Mouse (Mus musculus): ENCODE data around the gene Ccr9. TPM values are rescaled to one million over a fixed set of nuclear protein-coding genes. Genes with fewer than 3 reads are reported as not detected.
"Not testable (repeated sequence)": the region's sequence is repeated elsewhere in the genome, so short reads cannot be mapped to it uniquely, and the experiment has no call there.

The Ccr9 gene
- polyA plus RNA-seq, 1 experiment from 2014 or later: 0.09 TPM

DNA sequence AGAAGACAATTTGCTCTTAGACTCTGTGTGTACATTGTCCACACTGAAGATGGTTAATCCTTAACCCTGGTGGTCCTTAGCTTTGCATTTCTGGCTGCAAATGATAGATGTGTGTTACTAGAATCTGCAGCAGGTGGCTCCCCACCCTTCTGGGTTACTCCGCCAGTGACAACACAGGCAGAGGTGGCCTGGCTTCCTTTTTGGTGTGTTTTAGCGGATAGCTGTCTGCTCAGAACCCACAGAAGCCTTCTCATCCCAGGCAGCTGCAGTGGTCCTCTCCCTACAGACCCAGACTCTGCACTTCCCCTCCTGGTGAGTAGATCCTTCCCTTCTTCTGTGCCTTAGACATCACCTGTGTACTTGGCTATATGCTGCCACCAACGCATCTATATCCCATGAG is 88.8 kb downstream of the Ccr9 start:
- H3K4me2 ChIP-seq: no peak overlapping the region
- WGBS: 82% methylated on average over 3 of the region's 3 CpGs
- no peak for ATAC-seq (ENCODE audit: insufficient read depth)

DNA sequence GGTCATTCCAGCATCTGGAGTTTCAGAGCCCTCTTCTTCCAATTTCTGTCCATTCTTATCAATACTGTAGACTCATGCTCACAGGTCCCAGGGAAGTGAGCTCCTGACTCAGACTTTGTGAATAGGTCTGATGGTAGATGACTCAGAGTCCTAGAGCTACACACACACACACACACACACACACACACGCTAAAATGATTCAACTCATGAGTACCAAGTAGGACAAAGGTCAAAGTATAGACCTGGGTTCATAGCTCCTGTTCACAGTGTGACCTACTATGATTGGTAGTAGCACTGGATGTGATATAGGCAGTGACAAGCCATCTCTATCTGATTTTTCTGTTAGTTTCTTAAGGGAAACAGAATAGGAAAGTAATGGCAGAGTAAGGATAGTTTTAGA is 90.2 kb downstream of the Ccr9 start:
- no peak for TF ChIP-seq CTCF (IDR thresholded peaks at IDR 0.05; ENCODE audit: low read depth)
- Histone ChIP-seq H3K27me3 (ENCODE audit: insufficient read depth, low read length) (no peaks in the 10 kb centered on the region), H3K4me2 (no peak overlapping the region), H3K9ac (no peak overlapping the region), H3K36me3 (ENCODE audit: insufficient read depth) (no peaks in the 10 kb centered on the region), H3K27ac (ENCODE audit: low read depth) (no peak overlapping the region), H3K4me3 (ENCODE audit: low read depth, low read length) (no peak overlapping the region), H3K9me3 (ENCODE audit: low read depth, low read length) (no peaks in the 10 kb centered on the region), H3K4me1 (ENCODE audit: insufficient read depth) (no peaks in the 10 kb centered on the region)
- no peak for ATAC-seq (ENCODE audit: insufficient read depth)
- DNase-seq: no peak
- WGBS: 84% methylated on average over 1 of the region's 1 CpGs

More for the DNA sequence above, 88.8 kb downstream of the Ccr9 start:
- H3K4me1 ChIP-seq (ENCODE audit: insufficient read depth): no peaks in the 10 kb centered on the region
- no peak overlapping the region for H3K9ac ChIP-seq
- no peaks in the 10 kb centered on the region for H3K9me3 ChIP-seq (ENCODE audit: low read depth, low read length)
- no peaks in the 10 kb centered on the region for H3K27me3 ChIP-seq (ENCODE audit: insufficient read depth, low read length)
- no peak overlapping the region for H3K4me3 ChIP-seq (ENCODE audit: low read depth, low read length)
- no peaks in the 10 kb centered on the region for H3K36me3 ChIP-seq (ENCODE audit: insufficient read depth)
- H3K27ac ChIP-seq (ENCODE audit: low read depth): no peak overlapping the region
- no peak for TF ChIP-seq CTCF (IDR thresholded peaks at IDR 0.05; ENCODE audit: low read depth)
- DNase-seq: no peak

DNA sequence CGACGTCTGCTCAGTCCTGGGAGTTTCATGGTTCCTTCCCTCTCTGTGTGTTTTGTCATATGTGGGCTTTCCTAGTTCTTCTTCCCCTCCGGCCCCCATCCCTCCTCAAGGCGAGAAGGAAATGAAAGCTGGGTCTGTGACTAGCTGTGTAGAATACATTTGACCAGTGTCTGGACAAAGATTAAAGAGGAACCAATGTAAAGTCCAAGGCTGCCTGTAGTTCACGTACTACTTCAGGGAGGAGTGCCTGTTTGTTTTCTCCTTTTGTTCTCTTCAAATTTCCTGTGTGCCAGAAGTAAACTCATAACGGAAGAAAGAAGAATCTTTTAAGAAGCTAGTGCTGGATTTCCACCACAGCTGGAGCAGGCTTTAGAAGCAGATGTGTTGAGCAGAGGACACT is 91.3 kb downstream of the Ccr9 start:
- Histone ChIP-seq H3K27ac (ENCODE audit: low read depth) (no peak overlapping the region), H3K4me3 (ENCODE audit: low read depth, low read length) (no peak overlapping the region), H3K9me3 (ENCODE audit: low read depth, low read length) (no peaks in the 10 kb centered on the region), H3K36me3 (ENCODE audit: insufficient read depth) (no peaks in the 10 kb centered on the region), H3K4me1 (ENCODE audit: insufficient read depth) (no peaks in the 10 kb centered on the region), H3K9ac (no peak overlapping the region), H3K4me2 (no peak overlapping the region), H3K27me3 (ENCODE audit: insufficient read depth, low read length) (no peaks in the 10 kb centered on the region)
- no peak for ATAC-seq (ENCODE audit: insufficient read depth)
- TF ChIP-seq CTCF (IDR thresholded peaks at IDR 0.05; ENCODE audit: low read depth): no peak
- DNase-seq: peak; percentile 17
- 32% methylated on average over 6 of the region's 6 CpGs for WGBS

DNA sequence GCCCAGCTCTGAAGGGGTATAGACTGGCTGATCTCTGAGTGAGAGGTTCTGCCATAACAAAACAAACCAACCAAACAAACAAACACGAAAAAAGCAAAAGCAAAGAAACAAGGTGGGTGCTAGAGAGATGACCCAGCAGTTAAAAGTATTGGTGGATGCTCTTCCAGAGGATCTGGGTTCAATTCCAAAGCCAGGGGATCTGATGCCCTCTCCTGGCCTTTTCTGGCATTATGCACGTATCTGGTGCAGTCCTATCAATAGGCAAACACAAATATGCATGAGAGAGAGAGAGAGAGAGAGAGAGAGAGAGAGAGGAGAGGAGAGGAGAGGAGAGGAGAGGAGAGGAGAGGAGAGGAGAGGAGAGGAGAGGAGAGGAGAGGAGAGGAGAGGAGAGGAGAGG is 95.1 kb downstream of the Ccr9 start:
- DNase-seq: peak; percentile 32
- H3K27me3 ChIP-seq (ENCODE audit: insufficient read depth, low read length); H3K4me1 ChIP-seq (ENCODE audit: insufficient read depth); ATAC-seq (ENCODE audit: insufficient read depth); H3K4me2 ChIP-seq; H3K4me3 ChIP-seq (ENCODE audit: low read depth, low read length); H3K9me3 ChIP-seq (ENCODE audit: low read depth, low read length); H3K36me3 ChIP-seq (ENCODE audit: insufficient read depth); H3K9ac ChIP-seq; H3K27ac ChIP-seq (ENCODE audit: low read depth): not testable (repeated sequence)
- WGBS: 31% methylated on average over 2 of the region's 2 CpGs
- peak; percentile 27; the same call in 1 of the 2 replicates for TF ChIP-seq CTCF (IDR thresholded peaks at IDR 0.05; ENCODE audit: low read depth)

- Histone ChIP-seq H3K27me3 (ENCODE audit: insufficient read depth, low read length) (no peaks in the 10 kb centered on the region), H3K9ac (no peak overlapping the region), H3K4me1 (ENCODE audit: insufficient read depth) (no peaks in the 10 kb centered on the region), H3K36me3 (ENCODE audit: insufficient read depth) (peaks cover 35% of the 10 kb centered on the region), H3K4me3 (ENCODE audit: low read depth, low read length) (no peak overlapping the region), H3K4me2 (no peak overlapping the region), H3K9me3 (ENCODE audit: low read depth, low read length) (no peaks in the 10 kb centered on the region), H3K27ac (ENCODE audit: low read depth) (no peak overlapping the region)
- DNase-seq: no peak
- no peak for ATAC-seq (ENCODE audit: insufficient read depth)
- TF ChIP-seq CTCF (IDR thresholded peaks at IDR 0.05; ENCODE audit: low read depth): no peak
- 67% methylated on average over 4 of the region's 4 CpGs for WGBS
Observed at GRCm38 (mm10) chr9:123788855-123789529, 110.8 kb downstream of the Ccr9 start.

GRCm38 (mm10) chr9:123796174-123796573 is 117.9 kb downstream of the Ccr9 start:
- Histone ChIP-seq H3K9me3 (ENCODE audit: low read depth, low read length) (no peaks in the 10 kb centered on the region), H3K27me3 (ENCODE audit: insufficient read depth, low read length) (no peaks in the 10 kb centered on the region), H3K27ac (ENCODE audit: low read depth) (no peak overlapping the region), H3K36me3 (ENCODE audit: insufficient read depth) (peaks cover 41% of the 10 kb centered on the region; the same call in 1 of the 2 replicates), H3K9ac (no peak overlapping the region), H3K4me1 (ENCODE audit: insufficient read depth) (no peaks in the 10 kb centered on the region), H3K4me2 (no peak overlapping the region), H3K4me3 (ENCODE audit: low read depth, low read length) (no peak overlapping the region)
- ATAC-seq (ENCODE audit: insufficient read depth) (peak; percentile 74; the same call in 1 of the 2 replicates), DNase-seq (peak; percentile 76)
- peak; percentile 78 for TF ChIP-seq CTCF (IDR thresholded peaks at IDR 0.05; ENCODE audit: low read depth)
- WGBS: 33% methylated on average over 3 of the region's 3 CpGs

DNA sequence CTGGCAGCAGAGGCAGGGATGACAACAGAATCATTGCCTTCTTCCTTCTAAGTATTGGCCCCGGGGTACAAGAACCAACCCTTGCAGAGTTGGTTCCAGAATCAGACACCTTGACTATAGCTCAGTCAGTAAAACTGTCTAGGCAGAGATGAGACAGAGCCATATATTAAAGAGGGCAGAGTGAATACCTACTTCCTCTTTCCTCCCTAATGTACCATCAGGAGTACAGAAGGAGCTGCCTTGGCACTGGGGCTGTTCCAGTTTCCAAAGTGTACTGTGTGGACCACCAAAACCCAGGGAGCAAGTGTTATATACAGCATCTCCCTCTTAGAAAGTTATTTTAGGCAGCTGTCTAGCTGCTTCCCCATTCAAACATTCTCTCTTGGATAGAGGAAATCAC is 123.3 kb downstream of the Ccr9 start:
- Histone ChIP-seq H3K9me3 (ENCODE audit: low read depth, low read length) (no peaks in the 10 kb centered on the region), H3K4me3 (ENCODE audit: low read depth, low read length) (no peak overlapping the region), H3K27me3 (ENCODE audit: insufficient read depth, low read length) (no peaks in the 10 kb centered on the region), H3K27ac (ENCODE audit: low read depth) (no peak overlapping the region), H3K4me1 (ENCODE audit: insufficient read depth) (no peaks in the 10 kb centered on the region), H3K36me3 (ENCODE audit: insufficient read depth) (peaks cover 16% of the 10 kb centered on the region; the same call in 1 of the 2 replicates), H3K9ac (no peak overlapping the region), H3K4me2 (no peak overlapping the region)
- DNase-seq: no peak
- WGBS: 88% methylated on average over 1 of the region's 1 CpGs
- TF ChIP-seq CTCF (IDR thresholded peaks at IDR 0.05; ENCODE audit: low read depth): no peak
- ATAC-seq (ENCODE audit: insufficient read depth): no peak
